Mouse (Mus musculus): ENCODE results near the gene Zfp831. TPM values are rescaled to one million over a fixed set of nuclear protein-coding genes. Genes with fewer than 3 reads are reported as not detected.

The Zfp831 gene
- polyA plus RNA-seq, 1 experiment from 2014 or later = not detected

GRCm38 (mm10) chr2:174708587-174708986 lies 65.3 kb downstream of the Zfp831 start:
- Histone ChIP-seq H3K4me1 (replicated peaks) (no peaks in the 10 kb centered on the region), H3K27me3 (ENCODE audit: insufficient read depth, poor library complexity, severe bottlenecking) (no peaks in the 10 kb centered on the region), H3K36me3 (no peaks in the 10 kb centered on the region), H3K27ac (no peak overlapping the region), H3K4me3 (no peak overlapping the region), H3K9me3 (no peaks in the 10 kb centered on the region)
- WGBS = 85% methylated on average over 4 of the region's 4 CpGs
- DNase-seq (ENCODE audit: low spot score) = no peak

DNA sequence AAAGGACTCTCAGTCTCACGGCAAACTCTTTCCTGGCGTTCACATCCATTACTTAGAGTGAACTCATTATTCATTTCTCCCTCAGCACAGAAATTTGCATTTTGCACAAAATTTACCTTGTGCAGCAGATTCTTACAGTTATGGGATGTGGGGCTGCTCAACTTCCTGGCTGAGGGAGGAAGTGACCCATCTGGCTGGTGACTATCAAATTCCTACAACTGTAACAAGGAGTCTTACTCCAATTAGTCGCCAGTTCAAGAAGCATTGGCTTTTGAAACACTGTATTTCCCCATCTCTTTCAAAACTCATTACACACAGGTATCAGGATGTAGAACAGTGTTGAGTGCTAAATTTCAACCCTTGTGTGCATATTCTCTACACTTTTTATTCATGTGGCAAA lies 66.9 kb downstream of the Zfp831 start:
- DNase-seq (ENCODE audit: low spot score) = no peak
- H3K9me3 ChIP-seq = no peaks in the 10 kb centered on the region
- H3K4me1 ChIP-seq (replicated peaks) = no peaks in the 10 kb centered on the region
- no peak overlapping the region for H3K4me3 ChIP-seq
- H3K27ac ChIP-seq = no peak overlapping the region
- no peaks in the 10 kb centered on the region for H3K27me3 ChIP-seq (ENCODE audit: insufficient read depth, poor library complexity, severe bottlenecking)
- no peaks in the 10 kb centered on the region for H3K36me3 ChIP-seq
- WGBS = 70% methylated on average over 3 of the region's 3 CpGs

DNA sequence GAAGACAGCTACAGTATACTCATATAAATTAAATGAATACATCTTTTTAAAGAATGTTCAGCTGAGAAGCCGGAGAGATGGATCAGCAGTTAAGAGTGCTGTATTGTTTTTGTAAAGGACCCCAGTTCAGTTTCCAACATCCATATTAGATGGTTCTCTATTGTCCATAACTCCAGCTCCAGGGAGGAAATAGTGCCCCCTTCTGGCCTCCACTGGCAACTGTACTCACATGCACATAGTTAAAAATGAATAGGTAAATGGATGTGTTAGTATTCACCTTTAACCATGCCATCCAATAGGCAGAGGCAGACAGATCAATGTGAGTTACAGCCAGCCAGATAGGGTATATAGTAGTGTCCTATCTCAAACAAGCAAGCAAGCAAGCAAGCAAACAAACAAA lies 68.7 kb downstream of the Zfp831 start:
- Histone ChIP-seq H3K4me1 (replicated peaks) (no peaks in the 10 kb centered on the region), H3K4me3 (no peak overlapping the region), H3K27me3 (ENCODE audit: insufficient read depth, poor library complexity, severe bottlenecking) (no peaks in the 10 kb centered on the region), H3K27ac (no peak overlapping the region), H3K36me3 (no peaks in the 10 kb centered on the region), H3K9me3 (no peaks in the 10 kb centered on the region)
- 96% methylated on average over 1 of the region's 1 CpGs for WGBS
- DNase-seq (ENCODE audit: low spot score) = no peak

- H3K36me3 ChIP-seq = no peaks in the 10 kb centered on the region
- H3K4me3 ChIP-seq = no peak overlapping the region
- H3K27ac ChIP-seq = no peak overlapping the region
- no peaks in the 10 kb centered on the region for H3K4me1 ChIP-seq (replicated peaks)
- H3K9me3 ChIP-seq = no peaks in the 10 kb centered on the region
- H3K27me3 ChIP-seq (ENCODE audit: insufficient read depth, poor library complexity, severe bottlenecking) = no peaks in the 10 kb centered on the region
- no peak for DNase-seq (ENCODE audit: low spot score)
Observed at GRCm38 (mm10) chr2:174715938-174716337, 72.6 kb downstream of the Zfp831 start.

DNA sequence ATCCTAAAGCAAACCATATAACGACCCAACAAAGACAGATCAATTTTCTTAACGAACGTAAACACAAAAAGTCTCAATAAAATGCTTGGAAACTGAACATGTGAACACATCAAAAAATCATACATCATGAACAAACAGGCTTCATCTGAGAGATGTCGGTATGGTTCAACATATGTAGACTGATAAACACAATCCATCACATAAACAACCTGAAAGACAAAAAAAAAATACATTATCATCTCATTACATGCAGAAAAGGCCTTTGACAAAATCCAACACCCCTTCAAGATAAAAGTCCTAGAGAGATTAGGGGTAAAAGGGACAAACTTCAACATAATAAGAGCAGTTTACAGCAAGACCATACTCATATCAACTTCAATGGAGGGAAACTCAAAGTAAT lies 74.5 kb downstream of the Zfp831 start:
- DNase-seq (ENCODE audit: low spot score) = no peak
- no peaks in the 10 kb centered on the region for H3K9me3 ChIP-seq
- no peaks in the 10 kb centered on the region for H3K36me3 ChIP-seq
- H3K4me1 ChIP-seq (replicated peaks) = peaks cover 2% of the 10 kb centered on the region; the same call in 1 of the 2 replicates
- H3K4me3 ChIP-seq = no peak overlapping the region
- WGBS = 91% methylated on average over 4 of the region's 4 CpGs
- H3K27me3 ChIP-seq (ENCODE audit: insufficient read depth, poor library complexity, severe bottlenecking) = no peaks in the 10 kb centered on the region
- H3K27ac ChIP-seq = no peak overlapping the region

GRCm38 (mm10) chr2:174727114-174727823 lies 83.9 kb downstream of the Zfp831 start:
- H3K36me3 ChIP-seq = no peaks in the 10 kb centered on the region
- no peak overlapping the region for H3K27ac ChIP-seq
- 80% methylated on average over 10 of the region's 10 CpGs for WGBS
- no peaks in the 10 kb centered on the region for H3K9me3 ChIP-seq
- H3K4me1 ChIP-seq (replicated peaks) = peaks cover 16% of the 10 kb centered on the region; the same call in 1 of the 2 replicates
- H3K4me3 ChIP-seq = no peak overlapping the region
- no peaks in the 10 kb centered on the region for H3K27me3 ChIP-seq (ENCODE audit: insufficient read depth, poor library complexity, severe bottlenecking)
- no peak for DNase-seq (ENCODE audit: low spot score)

DNA sequence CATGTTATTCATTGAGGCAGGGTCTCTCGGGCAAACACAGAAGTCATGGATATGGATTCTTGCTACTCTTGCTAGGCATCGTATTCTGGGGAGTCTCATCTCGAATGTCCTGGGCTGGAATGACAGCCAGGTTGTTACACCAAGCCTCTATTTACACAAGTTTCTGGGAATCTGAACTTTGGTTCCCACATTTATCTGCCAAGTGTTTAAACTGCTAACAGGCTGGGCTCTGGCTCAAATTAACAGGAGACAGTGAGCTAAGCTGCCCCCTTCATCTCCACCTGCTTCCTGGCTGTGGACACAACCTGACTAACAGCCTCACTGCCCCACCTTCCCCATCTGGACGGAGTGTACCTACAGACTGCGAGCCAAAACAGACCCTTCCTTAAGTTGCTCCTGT lies 88.6 kb downstream of the Zfp831 start:
- H3K36me3 ChIP-seq = no peaks in the 10 kb centered on the region
- no peaks in the 10 kb centered on the region for H3K27me3 ChIP-seq (ENCODE audit: insufficient read depth, poor library complexity, severe bottlenecking)
- H3K9me3 ChIP-seq = no peaks in the 10 kb centered on the region
- H3K4me1 ChIP-seq (replicated peaks) = peaks cover 7% of the 10 kb centered on the region; the same call in 1 of the 2 replicates
- no peak overlapping the region for H3K4me3 ChIP-seq
- DNase-seq (ENCODE audit: low spot score) = no peak
- WGBS = 90% methylated on average over 5 of the region's 5 CpGs
- H3K27ac ChIP-seq = no peak overlapping the region

- no peak for DNase-seq (ENCODE audit: low spot score)
- no peak overlapping the region for H3K27ac ChIP-seq
- H3K4me1 ChIP-seq (replicated peaks) = peaks cover 6% of the 10 kb centered on the region
- no peaks in the 10 kb centered on the region for H3K9me3 ChIP-seq
- H3K27me3 ChIP-seq (ENCODE audit: insufficient read depth, poor library complexity, severe bottlenecking) = no peaks in the 10 kb centered on the region
- H3K4me3 ChIP-seq = no peak overlapping the region
- 93% methylated on average over 1 of the region's 1 CpGs for WGBS
- no peaks in the 10 kb centered on the region for H3K36me3 ChIP-seq
Observed at GRCm38 (mm10) chr2:174735270-174735669, 91.9 kb downstream of the Zfp831 start.

GRCm38 (mm10) chr2:174747182-174747581 lies 103.8 kb downstream of the Zfp831 start:
- H3K4me3 ChIP-seq = no peak overlapping the region
- no peak overlapping the region for H3K27ac ChIP-seq
- WGBS = 85% methylated on average over 1 of the region's 1 CpGs
- H3K36me3 ChIP-seq = no peaks in the 10 kb centered on the region
- no peaks in the 10 kb centered on the region for H3K9me3 ChIP-seq
- DNase-seq (ENCODE audit: low spot score) = no peak
- H3K4me1 ChIP-seq (replicated peaks) = peaks cover 3% of the 10 kb centered on the region; the same call in 1 of the 2 replicates
- no peaks in the 10 kb centered on the region for H3K27me3 ChIP-seq (ENCODE audit: insufficient read depth, poor library complexity, severe bottlenecking)

DNA sequence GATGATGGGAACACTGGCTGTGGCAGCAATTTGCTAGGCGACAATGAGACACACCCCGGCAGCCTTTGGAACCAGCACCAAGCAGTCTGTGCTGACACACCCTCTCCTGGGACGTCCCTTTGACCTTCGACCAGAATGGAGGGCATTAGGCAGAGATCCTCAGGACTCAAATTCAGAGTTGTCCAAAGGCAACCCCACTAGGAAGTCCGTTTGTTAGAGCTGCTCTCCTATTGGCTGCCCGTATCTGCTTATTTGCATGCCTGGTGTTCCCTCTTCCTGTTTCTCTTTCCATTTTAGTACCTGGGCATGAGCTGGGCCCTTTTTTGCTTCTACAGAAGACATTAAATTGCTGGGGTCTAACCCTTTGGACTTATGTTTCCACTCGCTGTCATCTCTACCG lies 105.0 kb downstream of the Zfp831 start:
- DNase-seq (ENCODE audit: low spot score) = no peak
- H3K36me3 ChIP-seq = no peaks in the 10 kb centered on the region
- no peaks in the 10 kb centered on the region for H3K9me3 ChIP-seq
- 78% methylated on average over 8 of the region's 8 CpGs for WGBS
- H3K4me3 ChIP-seq = no peak overlapping the region
- peaks cover 3% of the 10 kb centered on the region; the same call in 1 of the 2 replicates for H3K4me1 ChIP-seq (replicated peaks)
- H3K27ac ChIP-seq = no peak overlapping the region
- H3K27me3 ChIP-seq (ENCODE audit: insufficient read depth, poor library complexity, severe bottlenecking) = no peaks in the 10 kb centered on the region

- H3K36me3 ChIP-seq = no peaks in the 10 kb centered on the region
- H3K4me1 ChIP-seq (replicated peaks) = peaks cover 3% of the 10 kb centered on the region; the same call in 1 of the 2 replicates
- H3K9me3 ChIP-seq = no peaks in the 10 kb centered on the region
- no peak overlapping the region for H3K27ac ChIP-seq
- H3K4me3 ChIP-seq = no peak overlapping the region
- no peaks in the 10 kb centered on the region for H3K27me3 ChIP-seq (ENCODE audit: insufficient read depth, poor library complexity, severe bottlenecking)
- no peak for DNase-seq (ENCODE audit: low spot score)
- 91% methylated on average over 1 of the region's 1 CpGs for WGBS
Observed at GRCm38 (mm10) chr2:174753197-174753596, 109.9 kb downstream of the Zfp831 start.

DNA sequence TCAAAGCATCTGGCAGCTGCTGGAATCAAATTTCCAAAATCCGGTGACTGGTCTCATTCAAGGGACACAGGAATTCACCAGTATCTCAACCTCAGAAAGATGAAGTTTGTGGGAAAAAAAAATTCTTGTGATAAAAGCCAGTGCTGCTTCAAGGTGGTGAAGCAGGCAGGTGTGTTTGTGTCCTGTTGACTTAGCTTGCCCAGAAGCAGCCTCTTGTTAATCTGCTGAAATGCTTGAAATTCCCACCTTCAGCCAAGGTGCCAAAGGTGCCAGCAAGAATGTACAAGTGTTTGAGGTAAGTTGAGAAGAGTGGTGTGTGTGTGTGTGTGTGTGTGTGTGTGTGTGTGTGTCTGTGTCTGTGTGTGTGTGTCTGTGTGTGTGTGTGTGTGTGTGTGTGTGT lies 110.9 kb downstream of the Zfp831 start:
- no peaks in the 10 kb centered on the region for H3K9me3 ChIP-seq
- no peaks in the 10 kb centered on the region for H3K27me3 ChIP-seq (ENCODE audit: insufficient read depth, poor library complexity, severe bottlenecking)
- H3K4me3 ChIP-seq = no peak overlapping the region
- H3K27ac ChIP-seq = no peak overlapping the region
- WGBS = 72% methylated on average over 1 of the region's 1 CpGs
- H3K4me1 ChIP-seq (replicated peaks) = peaks cover 3% of the 10 kb centered on the region; the same call in 1 of the 2 replicates
- no peak for DNase-seq (ENCODE audit: low spot score)
- H3K36me3 ChIP-seq = no peaks in the 10 kb centered on the region

GRCm38 (mm10) chr2:174759189-174759588 lies 115.9 kb downstream of the Zfp831 start:
- peaks cover 25% of the 10 kb centered on the region for H3K4me1 ChIP-seq (replicated peaks)
- no peak overlapping the region for H3K27ac ChIP-seq
- H3K4me3 ChIP-seq = no peak overlapping the region
- whole genome bisulfite sequencing = 83% methylated on average over 4 of the region's 4 CpGs
- H3K36me3 ChIP-seq = no peaks in the 10 kb centered on the region
- DNase-seq (ENCODE audit: low spot score) = no peak
- no peaks in the 10 kb centered on the region for H3K9me3 ChIP-seq
- peaks cover 35% of the 10 kb centered on the region for H3K27me3 ChIP-seq (ENCODE audit: insufficient read depth, poor library complexity, severe bottlenecking)

Measured in hindbrain, embryonic 10.5 days (tissue).